Mouse (Mus musculus): ENCODE data around the gene Slc37a3.

DNA sequence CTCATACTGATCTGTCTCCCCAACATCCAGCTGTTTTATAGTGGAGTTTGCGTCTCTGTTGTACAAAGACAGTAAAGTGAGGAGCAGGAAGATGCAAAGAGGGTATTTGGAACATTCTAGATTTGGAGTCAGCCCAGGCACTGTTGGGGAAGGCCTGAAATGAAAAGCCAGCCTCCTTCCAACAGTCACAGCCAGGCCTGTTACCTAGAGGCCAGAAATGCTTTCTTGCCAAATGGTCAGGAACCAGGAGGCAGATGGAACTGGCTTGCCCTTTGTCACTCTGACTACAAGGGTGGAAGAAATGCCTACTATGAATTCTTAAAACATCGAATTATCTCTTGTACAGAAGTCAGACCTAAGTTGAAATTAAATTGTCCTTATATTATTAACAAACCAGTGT, 12.5 kb upstream of the Slc37a3 start:
- TF ChIP-seq GATA1 (IDR thresholded peaks at IDR 0.05; ENCODE audit: borderline replicate concordance, low read length) (no peak), FLI1 (IDR thresholded peaks at IDR 0.05; ENCODE audit: low read length) (no peak)
